Mouse (Mus musculus) kidney, adult 2 months (tissue): ENCODE results near the gene Gpd1.

Experiments
- CTCF ChIP-seq: fragments of 200-500 bp; conservative IDR thresholded peaks from 2 replicates; pipeline ENCODE4 v1.5.1; 2011; ENCODE audit warnings: low read depth, mild to moderate bottlenecking, control low read depth, low read length, moderate library complexity, mixed read lengths; ENCODE audit not compliant: insufficient read depth, insufficient read length
- POLR2A ChIP-seq: fragments of 200-500 bp; IDR thresholded peaks from one replicate; pipeline ENCODE4 v1.6.1; 2011; ENCODE audit warnings: low read depth, low read length, control low read depth

DNA sequence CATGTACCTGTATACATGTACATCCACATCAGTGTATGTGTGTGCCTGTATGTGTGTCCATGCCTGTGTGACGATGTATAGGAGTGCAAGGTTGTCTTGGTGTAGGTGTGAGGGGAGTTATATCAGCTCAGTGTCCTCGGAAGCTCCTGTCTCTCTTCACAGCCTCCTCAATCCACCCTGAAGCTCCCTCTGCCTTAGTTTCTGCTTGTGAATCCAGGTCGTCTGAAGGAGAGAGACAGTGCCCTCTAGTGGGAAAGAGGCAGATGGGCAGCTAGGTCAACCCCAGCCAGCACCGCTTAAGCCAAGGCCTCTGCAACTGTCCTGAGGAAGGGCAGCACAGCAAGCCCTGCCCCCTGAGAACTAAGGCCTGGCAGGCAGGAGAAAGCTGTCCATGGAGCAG, 28.6 kb upstream of the Gpd1 start:
- TF ChIP-seq POLR2A: no peak
- TF ChIP-seq CTCF: peak; percentile 93
